Mouse (Mus musculus) limb, embryonic 15.5 days (tissue): ENCODE measurements around the gene Sult6b2. TPM values are rescaled to one million over a fixed set of nuclear protein-coding genes. Genes with fewer than 3 reads are reported as not detected.

Experiments used
- ATAC-seq: fragments of 200-750 bp; cut with Nextera tagmentation; 2 replicates; pipeline ENCODE4 v1.8.0; 2017; ENCODE audit warnings: low read depth, moderate TSS enrichment; ENCODE audit not compliant: insufficient number of reproducible peaks, low FRiP score, low TSS enrichment
- H3K27ac ChIP-seq: fragments of 300-500 bp; sonication (generic); 2 replicates; pipeline ENCODE4 v1.5.1; 2015; ENCODE audit warnings: moderate library complexity, mild to moderate bottlenecking, inconsistent platforms
- H3K27me3 ChIP-seq: fragments of 300-500 bp; sonication (generic); 2 replicates; pipeline ENCODE4 v1.6.1; 2015; ENCODE audit warnings: inconsistent platforms
- H3K36me3 ChIP-seq: fragments of 300-500 bp; sonication (generic); 2 replicates; pipeline ENCODE4 v1.6.1; 2015; ENCODE audit warnings: inconsistent platforms
- H3K4me1 ChIP-seq: fragments of 300-500 bp; sonication (generic); 2 replicates; pipeline ENCODE4 v1.6.1; 2015; ENCODE audit warnings: inconsistent platforms
- H3K4me2 ChIP-seq: fragments of 300-500 bp; sonication (generic); 2 replicates; pipeline ENCODE4 v1.6.1; 2015; ENCODE audit warnings: mild to moderate bottlenecking, inconsistent platforms
- H3K4me3 ChIP-seq: fragments of 300-500 bp; sonication (generic); 2 replicates; pipeline ENCODE4 v1.5.1; 2015; ENCODE audit warnings: mild to moderate bottlenecking, inconsistent platforms
- H3K9ac ChIP-seq: fragments of 300-500 bp; sonication (generic); 2 replicates; pipeline ENCODE4 v1.6.1; 2015; ENCODE audit warnings: inconsistent platforms
- H3K9me3 ChIP-seq: fragments of 300-500 bp; sonication (generic); 2 replicates; pipeline ENCODE4 v1.6.1; 2016; ENCODE audit warnings: inconsistent platforms
- WGBS: fragments of 180-500 bp; shearing (Covaris S2); methylation state at CpG from one replicate; pipeline ENCODE4 v1.1.7; 2015; 5-methylcytosine and 5-hydroxymethylcytosine counted together
- polyA plus RNA-seq: library from polyadenylated mRNA; unstranded; fragments of >200 nt; fragmentation: Nextera tagmentation; extraction: Ambion mirVana; gene quantifications from 2 replicates; pipeline ENCODE4 v1.2.1, GENCODE M21; 2015

Sult6b2 gene
- polyA plus RNA-seq, 1 experiment from 2014 or later = 0.13 TPM

DNA sequence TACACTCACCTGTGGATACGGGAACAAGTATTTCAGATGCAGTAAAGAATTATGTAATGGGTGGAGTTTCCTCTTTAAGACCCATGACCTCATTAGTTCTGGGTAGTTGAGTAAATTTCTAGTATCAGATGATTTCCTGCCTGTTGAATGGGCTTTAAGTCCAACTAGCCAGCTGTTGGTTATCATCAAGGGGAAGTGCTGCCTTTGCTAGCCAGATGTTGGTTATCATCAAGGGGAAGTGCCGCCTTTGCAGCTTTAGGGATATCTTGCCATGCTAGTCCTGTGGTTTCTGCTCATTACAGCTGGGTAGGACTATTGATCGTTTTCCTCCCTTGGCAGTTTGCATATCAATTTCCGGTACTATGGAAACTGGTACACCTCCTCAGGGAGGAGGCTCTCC, 2.0 kb upstream of the Sult6b2 start:
- WGBS = 73% methylated on average over 4 of the region's 4 CpGs
- Histone ChIP-seq H3K27me3 (no peaks in the 10 kb centered on the region), H3K4me3 (no peak overlapping the region), H3K4me1 (no peaks in the 10 kb centered on the region), H3K27ac (no peak overlapping the region), H3K4me2 (no peak overlapping the region), H3K9me3 (no peaks in the 10 kb centered on the region), H3K36me3 (no peaks in the 10 kb centered on the region), H3K9ac (no peak overlapping the region)
- no peak for ATAC-seq

DNA sequence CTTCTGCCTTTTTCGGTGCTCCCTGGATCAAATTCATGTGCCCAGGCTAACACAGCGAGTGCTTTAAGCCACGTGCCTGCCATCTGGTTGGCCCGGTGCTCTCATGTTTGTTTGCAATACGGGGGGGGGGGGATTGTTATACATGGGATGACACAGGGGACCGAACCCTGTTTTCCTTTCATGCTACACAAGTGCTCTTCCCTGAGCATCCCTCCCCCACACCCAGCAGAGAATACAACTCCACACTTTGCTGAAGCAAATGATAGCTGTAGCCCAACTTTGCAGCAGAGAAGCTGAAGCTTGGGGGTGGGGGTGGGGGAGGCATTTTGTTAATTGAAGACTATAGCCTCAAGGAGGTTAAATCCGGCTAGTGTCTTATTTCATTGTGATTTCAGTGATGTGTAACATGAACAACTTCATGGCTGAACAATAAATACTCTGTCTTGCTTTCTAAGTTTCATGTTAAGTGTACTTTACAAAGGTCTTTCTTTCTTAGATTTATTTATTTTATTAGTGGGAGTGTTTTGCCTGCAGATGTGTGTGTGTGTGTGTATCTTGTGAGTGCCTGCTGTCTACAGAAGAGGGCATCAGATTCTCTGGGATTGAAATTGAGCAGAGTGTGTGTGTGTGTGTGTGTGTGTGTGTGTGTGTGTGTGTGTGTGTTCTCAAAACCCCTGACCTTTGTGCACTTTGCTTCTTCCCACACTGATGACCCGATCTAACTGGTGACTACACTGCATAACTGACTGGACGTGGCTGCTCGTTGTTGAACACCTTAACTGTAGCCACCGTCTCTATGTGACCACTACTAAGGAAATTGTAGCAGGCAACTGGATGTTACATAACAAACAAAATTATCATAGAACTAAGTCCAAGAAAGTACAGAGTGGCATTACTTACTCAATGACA, 1.4 kb downstream of the Sult6b2 start:
- H3K4me2 ChIP-seq = no peak overlapping the region

DNA sequence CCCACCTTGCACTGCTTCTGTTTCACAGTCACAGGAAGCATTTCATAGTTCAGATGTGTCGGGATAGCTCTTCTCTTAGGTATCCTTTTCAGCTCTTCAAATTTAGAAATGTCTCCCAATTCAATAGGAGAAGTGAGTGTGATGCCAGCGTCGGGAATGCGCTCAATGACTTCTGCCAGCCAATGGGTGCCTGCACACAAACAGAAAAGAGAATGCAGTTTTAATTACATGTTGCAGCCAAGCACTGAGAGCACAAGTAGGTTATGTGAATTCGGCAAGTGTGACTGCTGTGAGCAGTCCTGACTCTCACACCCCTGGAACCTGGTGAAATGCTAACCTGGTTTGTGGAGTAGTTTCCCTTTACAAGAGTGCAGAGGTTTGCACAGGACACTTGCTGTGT, 2.6 kb downstream of the Sult6b2 start:
- Histone ChIP-seq H3K27ac (no peak overlapping the region), H3K9me3 (no peaks in the 10 kb centered on the region), H3K4me3 (no peak overlapping the region), H3K27me3 (no peaks in the 10 kb centered on the region), H3K4me1 (no peaks in the 10 kb centered on the region), H3K36me3 (no peaks in the 10 kb centered on the region), H3K9ac (no peak overlapping the region), H3K4me2 (no peak overlapping the region)
- 75% methylated on average over 5 of the region's 5 CpGs for WGBS
- ATAC-seq = no peak

More for the DNA sequence above, 1.4 kb downstream of the Sult6b2 start:
- H3K9ac ChIP-seq = no peak overlapping the region
- WGBS = 51% methylated on average over 11 of the region's 11 CpGs
- H3K4me1 ChIP-seq = no peaks in the 10 kb centered on the region
- no peaks in the 10 kb centered on the region for H3K9me3 ChIP-seq
- H3K27me3 ChIP-seq = no peaks in the 10 kb centered on the region
- no peak overlapping the region for H3K27ac ChIP-seq
- no peak for ATAC-seq
- no peaks in the 10 kb centered on the region for H3K36me3 ChIP-seq
- H3K4me3 ChIP-seq = no peak overlapping the region

DNA sequence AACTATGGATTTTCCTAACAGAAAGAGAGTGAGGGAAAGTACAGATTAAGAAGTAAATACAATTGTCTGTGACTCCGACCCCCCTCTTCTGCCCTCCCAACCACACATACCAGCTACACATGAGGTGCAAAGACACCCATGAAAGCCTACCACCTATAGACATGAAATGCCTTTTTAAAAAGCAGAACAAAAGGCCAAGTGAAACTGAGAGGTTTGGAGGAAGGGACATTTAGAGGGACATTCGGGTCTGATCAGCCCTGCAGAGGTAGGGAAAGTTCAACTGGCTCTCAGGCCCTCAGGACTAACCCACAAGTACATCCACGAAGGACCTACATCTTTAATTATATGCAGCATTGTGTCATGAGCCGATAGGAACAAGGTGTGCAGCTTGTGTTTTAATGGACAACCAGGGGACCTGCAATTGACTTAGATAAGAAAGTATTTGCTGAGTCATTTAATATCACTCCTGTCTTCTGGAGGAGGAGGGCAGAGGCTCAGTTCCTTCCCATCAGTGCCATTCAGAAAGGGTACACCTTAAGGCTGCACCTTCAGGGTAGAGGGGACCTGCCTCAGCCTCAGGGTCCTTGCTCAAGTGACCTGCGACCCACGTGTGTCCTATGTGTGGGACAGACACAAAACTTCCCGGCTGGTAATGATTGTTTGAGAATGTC, 4.5 kb downstream of the Sult6b2 start:
- H3K4me3 ChIP-seq = no peak overlapping the region
- H3K4me1 ChIP-seq = no peaks in the 10 kb centered on the region
- 74% methylated on average over 7 of the region's 7 CpGs for WGBS
- H3K9me3 ChIP-seq = no peaks in the 10 kb centered on the region
- no peak overlapping the region for H3K27ac ChIP-seq
- H3K4me2 ChIP-seq = no peak overlapping the region
- H3K27me3 ChIP-seq = no peaks in the 10 kb centered on the region
- H3K36me3 ChIP-seq = no peaks in the 10 kb centered on the region
- ATAC-seq = no peak
- H3K9ac ChIP-seq = no peak overlapping the region

DNA sequence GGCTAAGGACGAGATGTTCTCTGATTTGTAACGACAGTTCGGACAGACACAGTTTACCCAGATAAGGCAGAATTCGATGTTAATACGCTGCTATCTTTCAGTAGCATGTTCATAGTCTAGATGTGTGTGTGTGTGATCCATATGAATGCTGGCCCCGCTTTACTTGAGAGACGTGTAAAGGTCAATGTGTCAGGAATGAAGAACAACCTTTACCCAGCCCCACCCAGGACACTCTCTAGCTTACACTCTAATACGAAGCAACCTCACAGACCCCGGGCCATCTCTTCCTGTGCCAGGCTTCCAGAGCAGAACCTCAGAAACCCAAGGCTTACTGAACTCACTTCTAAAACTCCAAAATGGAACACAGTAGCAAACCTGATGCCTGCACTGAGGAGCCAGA, 5.5 kb downstream of the Sult6b2 start:
- no peaks in the 10 kb centered on the region for H3K27me3 ChIP-seq
- H3K4me1 ChIP-seq = no peaks in the 10 kb centered on the region
- 86% methylated on average over 9 of the region's 9 CpGs for WGBS
- no peak overlapping the region for H3K4me3 ChIP-seq
- H3K36me3 ChIP-seq = no peaks in the 10 kb centered on the region
- H3K27ac ChIP-seq = no peak overlapping the region
- no peak overlapping the region for H3K4me2 ChIP-seq
- no peak for ATAC-seq
- no peak overlapping the region for H3K9ac ChIP-seq
- H3K9me3 ChIP-seq = no peaks in the 10 kb centered on the region

DNA sequence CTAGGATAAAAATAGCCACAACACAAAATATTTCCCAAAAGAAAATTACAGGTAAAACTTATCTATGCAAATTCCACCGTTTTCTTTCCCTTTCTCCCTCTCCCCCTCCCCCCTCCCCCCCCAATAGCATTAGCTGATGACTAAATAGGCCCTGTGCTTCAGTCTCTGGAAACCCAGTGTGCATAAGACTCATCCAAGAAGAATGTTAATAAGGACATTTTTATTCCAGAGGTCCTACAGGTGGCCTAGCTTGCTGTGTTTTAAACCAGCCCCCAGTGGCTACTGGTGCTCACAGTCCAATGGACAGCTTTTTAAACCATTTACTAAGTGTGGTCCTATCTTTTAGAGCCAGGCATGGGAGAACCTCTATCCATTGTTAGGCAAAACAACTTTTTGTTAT, 6.3 kb downstream of the Sult6b2 start:
- Histone ChIP-seq H3K9me3 (no peaks in the 10 kb centered on the region), H3K4me2 (no peak overlapping the region), H3K27ac (no peak overlapping the region), H3K36me3 (no peaks in the 10 kb centered on the region), H3K27me3 (no peaks in the 10 kb centered on the region), H3K4me1 (0 out of 2 replicates have a peak, but pooled peaks cover 3% of the 10 kb centered on the region), H3K4me3 (no peak overlapping the region), H3K9ac (no peak overlapping the region)
- 79% methylated on average over 1 of the region's 1 CpGs for WGBS
- ATAC-seq = no peak

DNA sequence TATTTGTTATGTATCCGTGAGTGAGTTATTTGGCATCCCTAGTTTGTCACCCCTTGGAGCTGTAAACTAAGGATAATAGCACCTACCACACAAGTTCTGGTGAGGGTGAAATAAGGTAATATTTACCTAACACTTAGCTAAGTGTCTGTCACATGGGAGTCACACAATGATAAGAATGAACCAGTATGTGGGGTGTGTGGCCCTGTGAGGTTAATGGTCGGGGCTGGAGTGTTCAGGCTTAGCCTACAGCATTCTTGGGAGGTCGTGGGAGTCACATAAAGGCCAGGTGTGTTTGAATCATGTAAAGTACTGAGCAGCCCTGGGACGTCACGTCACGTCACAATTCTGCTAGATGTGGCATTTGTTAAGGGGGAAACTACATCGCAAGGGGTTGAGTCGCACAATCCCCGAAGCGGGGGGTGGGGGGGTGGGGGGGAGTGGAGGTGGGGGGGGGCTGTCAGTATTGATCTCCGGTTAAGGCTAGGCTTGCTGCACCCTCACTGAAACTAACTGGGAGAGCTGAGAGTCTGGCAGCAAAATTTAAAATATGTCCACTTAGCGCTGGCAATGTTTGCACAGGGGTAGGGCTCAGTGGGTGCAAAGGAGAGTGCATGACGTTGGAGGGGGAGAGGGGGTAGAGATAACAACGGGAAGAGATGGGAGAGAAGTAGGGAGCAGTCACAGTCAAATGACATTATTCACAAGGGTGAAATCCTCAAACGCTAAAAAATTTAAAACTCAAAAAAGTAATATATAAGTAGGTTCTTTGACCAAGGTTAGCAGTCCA, 8.5 kb downstream of the Sult6b2 start:
- Histone ChIP-seq H3K36me3 (no peaks in the 10 kb centered on the region), H3K9ac (no peak overlapping the region), H3K4me2 (no peak overlapping the region), H3K4me3 (no peak overlapping the region), H3K27me3 (no peaks in the 10 kb centered on the region), H3K27ac (no peak overlapping the region), H3K4me1 (0 out of 2 replicates have a peak, but pooled peaks cover 3% of the 10 kb centered on the region), H3K9me3 (no peaks in the 10 kb centered on the region)
- 71% methylated on average over 15 of the region's 15 CpGs for WGBS
- no peak for ATAC-seq

DNA sequence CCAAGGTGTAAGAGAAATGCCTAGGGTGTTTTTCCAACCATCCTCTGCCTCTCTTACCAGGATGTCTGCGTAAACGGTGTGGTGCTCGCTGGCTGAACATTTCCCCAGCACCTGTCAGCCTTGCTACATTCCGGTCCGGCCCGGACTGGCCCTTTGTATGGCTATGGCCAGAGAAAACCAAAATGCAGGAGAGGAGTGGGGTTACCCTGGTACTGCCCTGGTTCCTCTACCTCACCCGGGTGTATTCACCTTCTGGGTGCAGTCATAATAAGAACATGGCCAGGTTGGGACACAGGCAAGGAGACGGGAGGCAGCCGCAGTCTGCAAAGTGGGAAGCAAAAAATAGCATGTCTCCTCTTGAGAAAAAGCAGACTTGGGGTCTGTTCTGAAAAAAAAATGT, 9.2 kb downstream of the Sult6b2 start:
- no peak for ATAC-seq
- Histone ChIP-seq H3K4me2 (no peak overlapping the region), H3K4me1 (0 out of 2 replicates have a peak, but pooled peaks cover 3% of the 10 kb centered on the region), H3K27ac (no peak overlapping the region), H3K9me3 (no peaks in the 10 kb centered on the region), H3K27me3 (no peaks in the 10 kb centered on the region), H3K36me3 (no peaks in the 10 kb centered on the region), H3K4me3 (no peak overlapping the region), H3K9ac (no peak overlapping the region)
- WGBS = 88% methylated on average over 9 of the region's 9 CpGs

DNA sequence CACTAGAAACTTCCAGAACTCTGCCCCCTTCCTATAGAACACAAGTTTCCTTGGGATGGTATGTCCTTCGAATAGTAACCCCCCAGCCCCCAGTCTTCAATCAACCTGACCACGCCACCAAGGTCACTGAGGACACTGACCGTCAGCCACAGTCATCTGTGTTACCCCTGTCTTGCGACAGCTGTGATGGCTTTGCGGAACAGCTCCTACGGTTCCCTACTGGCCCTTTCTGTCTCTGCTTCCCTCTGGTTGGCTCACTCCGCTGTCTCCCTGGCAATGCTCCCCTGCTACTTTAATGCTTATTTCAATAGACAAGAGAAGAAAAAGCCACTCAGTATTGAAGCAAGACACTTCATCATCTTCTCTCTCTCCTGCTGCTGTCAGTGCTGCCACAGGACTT, 10.8 kb downstream of the Sult6b2 start:
- H3K27ac ChIP-seq = no peak overlapping the region
- H3K9ac ChIP-seq = no peak overlapping the region
- WGBS = 55% methylated on average over 7 of the region's 7 CpGs
- H3K27me3 ChIP-seq = no peaks in the 10 kb centered on the region
- H3K9me3 ChIP-seq = no peaks in the 10 kb centered on the region
- H3K4me2 ChIP-seq = no peak overlapping the region
- no peak overlapping the region for H3K4me3 ChIP-seq
- H3K36me3 ChIP-seq = no peaks in the 10 kb centered on the region
- 0 out of 2 replicates have a peak, but pooled peaks cover 3% of the 10 kb centered on the region for H3K4me1 ChIP-seq
- ATAC-seq = no peak

DNA sequence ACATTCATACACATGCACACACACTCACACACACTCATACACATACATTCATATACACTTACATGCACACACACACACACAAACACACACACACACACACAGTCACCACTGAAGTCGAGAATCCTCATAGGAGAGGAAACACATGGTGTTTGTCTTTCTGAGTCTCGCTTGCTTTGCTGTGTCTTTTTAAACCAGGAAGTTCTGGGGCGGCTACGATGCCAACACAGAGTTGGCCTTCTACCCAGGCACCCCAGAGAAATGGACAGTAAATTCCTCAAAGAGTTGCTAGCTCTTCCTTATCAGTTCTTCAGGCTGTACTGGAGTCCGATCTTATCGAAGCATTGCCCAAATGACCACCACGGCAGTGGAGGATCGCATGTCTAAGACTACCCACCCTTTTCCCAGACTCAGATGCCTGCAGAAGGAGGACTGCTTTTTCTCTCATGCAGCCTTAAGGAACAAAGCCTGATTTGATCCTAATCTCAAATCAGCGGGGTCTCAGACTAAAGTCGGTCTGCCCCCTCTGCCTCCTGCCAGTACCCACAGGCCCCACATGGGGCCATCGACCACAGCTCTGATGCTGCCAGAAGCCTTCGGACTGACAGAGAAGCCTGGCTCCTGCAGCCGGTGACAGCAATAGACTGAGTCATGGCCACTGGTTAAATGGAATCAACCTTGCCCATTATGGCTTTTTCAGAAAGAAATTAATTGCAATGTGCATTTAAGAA, 11.9 kb downstream of the Sult6b2 start:
- Histone ChIP-seq H3K27me3 (no peaks in the 10 kb centered on the region), H3K9ac (no peak overlapping the region), H3K9me3 (no peaks in the 10 kb centered on the region), H3K36me3 (no peaks in the 10 kb centered on the region), H3K4me1 (0 out of 2 replicates have a peak, but pooled peaks cover 3% of the 10 kb centered on the region), H3K27ac (no peak overlapping the region), H3K4me3 (no peak overlapping the region), H3K4me2 (no peak overlapping the region)
- ATAC-seq = no peak
- 53% methylated on average over 13 of the region's 13 CpGs for WGBS

DNA sequence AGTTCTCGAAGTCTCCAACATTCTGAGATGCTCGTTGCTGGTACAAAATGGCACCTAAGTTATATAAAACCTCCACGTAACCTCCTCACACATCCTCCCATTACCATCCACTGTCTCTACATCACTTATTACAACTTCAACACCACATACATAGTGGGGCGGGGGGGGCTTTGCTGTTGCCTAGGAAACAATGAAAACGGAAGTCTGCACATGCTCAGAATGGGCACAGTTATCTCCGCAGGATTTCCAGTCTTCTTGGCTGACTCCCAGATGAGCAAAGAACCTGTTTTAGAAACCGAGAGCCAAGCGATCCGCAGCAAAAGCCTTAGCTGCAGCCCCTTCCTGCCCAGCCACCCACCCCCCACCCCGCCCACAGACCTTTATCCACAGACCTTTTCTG, 14.6 kb downstream of the Sult6b2 start:
- Histone ChIP-seq H3K4me2 (no peak overlapping the region), H3K9ac (no peak overlapping the region), H3K36me3 (no peaks in the 10 kb centered on the region), H3K4me3 (no peak overlapping the region), H3K4me1 (0 out of 2 replicates have a peak, but pooled peaks cover 3% of the 10 kb centered on the region), H3K27ac (no peak overlapping the region), H3K27me3 (no peaks in the 10 kb centered on the region), H3K9me3 (no peaks in the 10 kb centered on the region)
- WGBS = 87% methylated on average over 10 of the region's 10 CpGs
- ATAC-seq = no peak
